Mouse (Mus musculus) kidney, embryonic 16.5 days (tissue): ENCODE results near the gene Oaz2. TPM values are rescaled to one million over a fixed set of nuclear protein-coding genes. Genes with fewer than 3 reads are reported as not detected.

Experiments used
- ATAC-seq: fragments of 200-750 bp; cut with Nextera tagmentation; 2 replicates; pipeline ENCODE4 v1.8.0; 2017; ENCODE audit warnings: moderate TSS enrichment; ENCODE audit not compliant: low FRiP score, low TSS enrichment
- H3K27ac ChIP-seq: fragments of 300-500 bp; sonication (generic); 2 replicates; pipeline ENCODE4 v1.5.1; 2014; ENCODE audit warnings: low read length
- H3K27me3 ChIP-seq: fragments of 300-500 bp; sonication (generic); 2 replicates; pipeline ENCODE4 v1.6.1; 2014; ENCODE audit warnings: low read length, control low read depth, mixed read lengths; ENCODE audit not compliant: insufficient read depth
- H3K36me3 ChIP-seq: fragments of 300-500 bp; sonication (generic); 2 replicates; pipeline ENCODE4 v1.6.1; 2014; ENCODE audit warnings: low read length, control low read depth, mixed read lengths; ENCODE audit not compliant: insufficient read depth
- H3K4me1 ChIP-seq: fragments of 300-500 bp; sonication (generic); 2 replicates; pipeline ENCODE4 v1.6.1; 2014; ENCODE audit warnings: low read length, control low read depth, mixed read lengths; ENCODE audit not compliant: insufficient read depth
- H3K4me2 ChIP-seq: fragments of 300-500 bp; sonication (generic); replicated peaks from 2 replicates; pipeline ENCODE4 v1.6.1; 2014; ENCODE audit warnings: low read depth, low read length
- H3K4me3 ChIP-seq: fragments of 300-500 bp; sonication (generic); 2 replicates; pipeline ENCODE4 v1.5.1; 2014; ENCODE audit warnings: mild to moderate bottlenecking, low read length
- H3K9ac ChIP-seq: fragments of 300-500 bp; sonication (generic); replicated peaks from 2 replicates; pipeline ENCODE4 v1.6.1; 2014; ENCODE audit warnings: low read length
- H3K9me3 ChIP-seq: fragments of 300-500 bp; sonication (generic); 2 replicates; pipeline ENCODE4 v1.6.1; 2016; ENCODE audit warnings: low read length, control low read depth
- WGBS: fragments of 180-500 bp; shearing (Covaris S2); extraction: QIAGEN DNeasy Blood & Tissue Kit; methylation state at CpG from one replicate; pipeline ENCODE4 v1.1.7; 2014; 5-methylcytosine and 5-hydroxymethylcytosine counted together
- polyA plus RNA-seq: library from polyadenylated mRNA; unstranded; fragments of >200 nt; fragmentation: Nextera tagmentation; extraction: Ambion mirVana; gene quantifications from 2 replicates; pipeline ENCODE4 v1.2.1, GENCODE M21; 2015

Gene Oaz2
- polyA plus RNA-seq: 317 and 362 TPM in 2 replicates

GRCm38 (mm10) chr9:65667701-65668100 is at the start of gene Oaz2:
TSS of gene Oaz2 (plus strand) at chr9:65668001.
- Histone ChIP-seq H3K4me3 (no peak within 1 kb of the TSS), H3K4me2 (no peak within 1 kb of the TSS), H3K9ac (no peak within 1 kb of the TSS), H3K27ac (no peak within 1 kb of the TSS), H3K36me3 (no peaks in the 10 kb centered on the region), H3K27me3 (no peaks in the 10 kb centered on the region), H3K4me1 (peaks cover 7% of the 10 kb centered on the region; the same call in 1 of the 2 replicates), H3K9me3 (no peaks in the 10 kb centered on the region)
- no peak for ATAC-seq
- 91% methylated on average over 8 of the region's 8 CpGs for WGBS

GRCm38 (mm10) chr9:65619311-65619710 is 48.5 kb upstream of the Oaz2 start:
- H3K36me3 ChIP-seq: no peaks in the 10 kb centered on the region
- H3K9ac ChIP-seq: no peak overlapping the region
- no peak overlapping the region for H3K27ac ChIP-seq
- H3K27me3 ChIP-seq: no peaks in the 10 kb centered on the region
- 70% methylated on average over 3 of the region's 3 CpGs for WGBS
- H3K4me3 ChIP-seq: no peak overlapping the region
- no peaks in the 10 kb centered on the region for H3K9me3 ChIP-seq
- ATAC-seq: no peak
- H3K4me1 ChIP-seq: no peaks in the 10 kb centered on the region
- no peak overlapping the region for H3K4me2 ChIP-seq

GRCm38 (mm10) chr9:65621196-65621595 is 46.6 kb upstream of the Oaz2 start:
- Histone ChIP-seq H3K27me3 (no peaks in the 10 kb centered on the region; the same call in 1 of the 2 replicates), H3K9me3 (no peaks in the 10 kb centered on the region), H3K4me2 (no peak overlapping the region), H3K4me1 (no peaks in the 10 kb centered on the region), H3K36me3 (no peaks in the 10 kb centered on the region), H3K9ac (no peak overlapping the region), H3K27ac (no peak overlapping the region), H3K4me3 (no peak overlapping the region)
- WGBS: 89% methylated on average over 4 of the region's 4 CpGs
- ATAC-seq: no peak

- Histone ChIP-seq H3K27me3 (no peaks in the 10 kb centered on the region; the same call in 1 of the 2 replicates), H3K4me1 (no peaks in the 10 kb centered on the region), H3K4me2 (no peak overlapping the region), H3K27ac (no peak overlapping the region), H3K36me3 (no peaks in the 10 kb centered on the region), H3K9me3 (no peaks in the 10 kb centered on the region), H3K4me3 (no peak overlapping the region), H3K9ac (no peak overlapping the region)
- WGBS: 69% methylated on average over 2 of the region's 2 CpGs
- no peak for ATAC-seq
These were observed 46.1 kb upstream of the Oaz2 start for GRCm38 (mm10) chr9:65621666-65622065.

- Histone ChIP-seq H3K9ac (no peak overlapping the region), H3K36me3 (no peaks in the 10 kb centered on the region), H3K27me3 (no peaks in the 10 kb centered on the region; the same call in 1 of the 2 replicates), H3K4me3 (no peak overlapping the region), H3K4me2 (no peak overlapping the region), H3K27ac (no peak overlapping the region), H3K4me1 (no peaks in the 10 kb centered on the region), H3K9me3 (no peaks in the 10 kb centered on the region)
- WGBS: 73% methylated on average over 5 of the region's 5 CpGs
- no peak for ATAC-seq
These were observed 45.0 kb upstream of the Oaz2 start for GRCm38 (mm10) chr9:65622826-65623225.

GRCm38 (mm10) chr9:65624266-65624665 is 43.5 kb upstream of the Oaz2 start:
- Histone ChIP-seq H3K4me1 (peaks cover 7% of the 10 kb centered on the region; the same call in 1 of the 2 replicates), H3K36me3 (no peaks in the 10 kb centered on the region), H3K27me3 (peaks cover 8% of the 10 kb centered on the region), H3K4me2 (no peak overlapping the region), H3K4me3 (no peak overlapping the region), H3K9ac (no peak overlapping the region), H3K9me3 (no peaks in the 10 kb centered on the region), H3K27ac (no peak overlapping the region)
- ATAC-seq: no peak
- WGBS: 75% methylated on average over 2 of the region's 2 CpGs

GRCm38 (mm10) chr9:65629025-65629766 is 38.6 kb upstream of the Oaz2 start, which contains the start of gene Rbpms2:
TSS of gene Rbpms2 (plus strand) at chr9:65629648.
- Histone ChIP-seq H3K9ac (peak within 1 kb of the TSS; percentile 82), H3K4me2 (peak within 1 kb of the TSS; percentile 99), H3K27me3 (peaks cover 14% of the 10 kb centered on the region), H3K27ac (peak within 1 kb of the TSS; percentile 81), H3K4me3 (peak within 1 kb of the TSS; percentile 65), H3K36me3 (no peaks in the 10 kb centered on the region), H3K4me1 (peaks cover 12% of the 10 kb centered on the region; the same call in 1 of the 2 replicates), H3K9me3 (no peaks in the 10 kb centered on the region)
- ATAC-seq: peak; percentile 7; the same call in 1 of the 2 replicates
- WGBS: 1% methylated on average over 35 of the region's 40 CpGs

GRCm38 (mm10) chr9:65629767-65630630 is 37.8 kb upstream of the Oaz2 start:
- H3K36me3 ChIP-seq: no peaks in the 10 kb centered on the region
- H3K4me1 ChIP-seq: peaks cover 12% of the 10 kb centered on the region; the same call in 1 of the 2 replicates
- peak overlapping the region; percentile 65 for H3K4me3 ChIP-seq
- ATAC-seq: peak; percentile 93
- no peaks in the 10 kb centered on the region for H3K9me3 ChIP-seq
- peak overlapping the region; percentile 81 for H3K27ac ChIP-seq
- H3K9ac ChIP-seq: peak overlapping the region; percentile 82
- 0% methylated on average over 41 of the region's 83 CpGs for WGBS
- H3K4me2 ChIP-seq: peak overlapping the region; percentile 99
- H3K27me3 ChIP-seq: peaks cover 14% of the 10 kb centered on the region

GRCm38 (mm10) chr9:65630631-65631353 is 37.0 kb upstream of the Oaz2 start:
- WGBS: 1% methylated on average over 46 of the region's 78 CpGs
- Histone ChIP-seq H3K4me3 (peak overlapping the region; percentile 65), H3K27ac (peak overlapping the region; percentile 75; the same call in 1 of the 2 replicates), H3K36me3 (no peaks in the 10 kb centered on the region), H3K27me3 (peaks cover 14% of the 10 kb centered on the region), H3K4me2 (peak overlapping the region; percentile 99), H3K4me1 (peaks cover 12% of the 10 kb centered on the region; the same call in 1 of the 2 replicates), H3K9me3 (no peaks in the 10 kb centered on the region), H3K9ac (peak overlapping the region; percentile 82)
- ATAC-seq: peak; percentile 78
